Mouse (Mus musculus): ENCODE measurements around the gene Atp1b1. TPM values are rescaled to one million over a fixed set of nuclear protein-coding genes. Genes with fewer than 3 reads are reported as not detected.
A peak's percentile ranks its signal among the peaks of the same experiment; 100 is the strongest.

Gene Atp1b1
- polyA plus RNA-seq, 1 experiment from 2014 or later = 133 TPM

- Histone ChIP-seq H3K27ac (replicated peaks; ENCODE audit: low read depth, low read length) (no peak overlapping the region), H3K9ac (replicated peaks; ENCODE audit: low read length) (no peak overlapping the region), H3K36me3 (ENCODE audit: control insufficient read depth, insufficient read depth, low read length) (no peaks in the 10 kb centered on the region), H3K9me3 (ENCODE audit: control insufficient read depth, low read length) (no peaks in the 10 kb centered on the region), H3K4me2 (ENCODE audit: low read length) (no peak overlapping the region), H3K4me3 (replicated peaks; ENCODE audit: low read depth, low read length) (no peak overlapping the region), H3K27me3 (ENCODE audit: control insufficient read depth, insufficient read depth, low read length) (no peaks in the 10 kb centered on the region), H3K4me1 (ENCODE audit: control insufficient read depth, insufficient read depth, low read length) (no peaks in the 10 kb centered on the region)
- ATAC-seq (ENCODE audit: low FRiP score, low TSS enrichment) (no peak), DNase-seq (no peak)
- WGBS = 89% methylated on average over 8 of the region's 8 CpGs
Observed at GRCm38 (mm10) chr1:164419401-164419800, 38.8 kb downstream of the Atp1b1 start.

GRCm38 (mm10) chr1:164418320-164418719 is 39.8 kb downstream of the Atp1b1 start:
- no peaks in the 10 kb centered on the region for H3K27me3 ChIP-seq (ENCODE audit: control insufficient read depth, insufficient read depth, low read length)
- H3K4me2 ChIP-seq (ENCODE audit: low read length) = no peak overlapping the region
- no peak overlapping the region for H3K27ac ChIP-seq (replicated peaks; ENCODE audit: low read depth, low read length)
- H3K4me1 ChIP-seq (ENCODE audit: control insufficient read depth, insufficient read depth, low read length) = no peaks in the 10 kb centered on the region
- H3K36me3 ChIP-seq (ENCODE audit: control insufficient read depth, insufficient read depth, low read length) = no peaks in the 10 kb centered on the region
- 85% methylated on average over 10 of the region's 10 CpGs for WGBS
- ATAC-seq (ENCODE audit: low FRiP score, low TSS enrichment) (no peak), DNase-seq (no peak)
- no peak overlapping the region for H3K9ac ChIP-seq (replicated peaks; ENCODE audit: low read length)
- H3K4me3 ChIP-seq (replicated peaks; ENCODE audit: low read depth, low read length) = no peak overlapping the region
- H3K9me3 ChIP-seq (ENCODE audit: control insufficient read depth, low read length) = no peaks in the 10 kb centered on the region

GRCm38 (mm10) chr1:164417604-164418003 is 40.6 kb downstream of the Atp1b1 start:
- H3K4me3 ChIP-seq (replicated peaks; ENCODE audit: low read depth, low read length) = no peak overlapping the region
- H3K4me2 ChIP-seq (ENCODE audit: low read length) = no peak overlapping the region
- no peaks in the 10 kb centered on the region for H3K9me3 ChIP-seq (ENCODE audit: control insufficient read depth, low read length)
- no peaks in the 10 kb centered on the region for H3K27me3 ChIP-seq (ENCODE audit: control insufficient read depth, insufficient read depth, low read length)
- H3K27ac ChIP-seq (replicated peaks; ENCODE audit: low read depth, low read length) = no peak overlapping the region
- no peak for DNase-seq
- no peak overlapping the region for H3K9ac ChIP-seq (replicated peaks; ENCODE audit: low read length)
- no peaks in the 10 kb centered on the region for H3K4me1 ChIP-seq (ENCODE audit: control insufficient read depth, insufficient read depth, low read length)
- WGBS = 87% methylated on average over 3 of the region's 3 CpGs
- H3K36me3 ChIP-seq (ENCODE audit: control insufficient read depth, insufficient read depth, low read length) = no peaks in the 10 kb centered on the region
- ATAC-seq (ENCODE audit: low FRiP score, low TSS enrichment) = no peak

DNA sequence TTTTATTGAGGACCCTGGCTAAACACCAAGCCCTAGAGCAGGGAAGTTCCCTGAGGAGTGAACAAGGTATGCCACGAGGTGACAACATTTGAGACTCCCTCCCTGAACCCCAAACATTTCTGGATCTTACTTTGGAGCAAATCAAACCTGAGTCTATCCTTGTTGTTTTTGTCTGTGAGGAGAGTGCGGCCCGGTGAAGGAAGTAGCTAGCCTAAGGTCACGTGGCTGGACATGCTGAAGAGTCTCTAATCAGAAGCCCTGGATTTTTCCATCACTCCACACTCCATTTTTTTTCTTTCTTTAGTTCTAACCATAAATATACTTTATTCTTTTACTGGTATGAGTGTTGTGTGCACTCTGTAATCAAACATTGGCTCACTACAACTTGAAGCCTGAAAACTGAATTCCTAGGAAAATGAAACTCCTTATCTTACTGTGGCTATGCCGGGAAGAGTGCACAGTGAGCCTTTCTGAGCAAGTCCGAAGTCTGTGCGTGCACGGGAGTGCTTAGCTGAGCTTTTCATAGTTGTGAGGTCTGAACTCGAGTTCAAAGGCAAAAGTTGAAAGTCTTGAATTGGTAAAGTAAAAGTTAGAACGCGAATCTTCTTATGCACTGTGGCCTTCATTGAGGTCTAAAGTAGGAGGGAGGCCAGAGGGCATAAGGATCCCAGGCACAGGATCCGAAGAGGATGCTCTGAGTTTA is 41.3 kb downstream of the Atp1b1 start:
- no peak overlapping the region for H3K27ac ChIP-seq (replicated peaks; ENCODE audit: low read depth, low read length)
- WGBS = 91% methylated on average over 12 of the region's 12 CpGs
- ATAC-seq (ENCODE audit: low FRiP score, low TSS enrichment) (no peak), DNase-seq (no peak)
- no peaks in the 10 kb centered on the region for H3K4me1 ChIP-seq (ENCODE audit: control insufficient read depth, insufficient read depth, low read length)
- H3K9me3 ChIP-seq (ENCODE audit: control insufficient read depth, low read length) = no peaks in the 10 kb centered on the region
- no peak overlapping the region for H3K4me2 ChIP-seq (ENCODE audit: low read length)
- no peak overlapping the region for H3K9ac ChIP-seq (replicated peaks; ENCODE audit: low read length)
- H3K4me3 ChIP-seq (replicated peaks; ENCODE audit: low read depth, low read length) = no peak overlapping the region
- no peaks in the 10 kb centered on the region for H3K27me3 ChIP-seq (ENCODE audit: control insufficient read depth, insufficient read depth, low read length)
- no peaks in the 10 kb centered on the region for H3K36me3 ChIP-seq (ENCODE audit: control insufficient read depth, insufficient read depth, low read length)

- WGBS = 91% methylated on average over 2 of the region's 2 CpGs
- Histone ChIP-seq H3K27me3 (ENCODE audit: control insufficient read depth, insufficient read depth, low read length) (no peaks in the 10 kb centered on the region), H3K4me3 (replicated peaks; ENCODE audit: low read depth, low read length) (no peak overlapping the region), H3K4me1 (ENCODE audit: control insufficient read depth, insufficient read depth, low read length) (no peaks in the 10 kb centered on the region), H3K9ac (replicated peaks; ENCODE audit: low read length) (no peak overlapping the region), H3K36me3 (ENCODE audit: control insufficient read depth, insufficient read depth, low read length) (no peaks in the 10 kb centered on the region), H3K4me2 (ENCODE audit: low read length) (no peak overlapping the region), H3K9me3 (ENCODE audit: control insufficient read depth, low read length) (no peaks in the 10 kb centered on the region), H3K27ac (replicated peaks; ENCODE audit: low read depth, low read length) (no peak overlapping the region)
- DNase-seq (no peak), ATAC-seq (ENCODE audit: low FRiP score, low TSS enrichment) (no peak)
Observed at GRCm38 (mm10) chr1:164415347-164415751, 42.8 kb downstream of the Atp1b1 start.

GRCm38 (mm10) chr1:164413608-164414007 is 44.5 kb downstream of the Atp1b1 start:
- Histone ChIP-seq H3K9ac (replicated peaks; ENCODE audit: low read length) (no peak overlapping the region), H3K9me3 (ENCODE audit: control insufficient read depth, low read length) (no peaks in the 10 kb centered on the region), H3K36me3 (ENCODE audit: control insufficient read depth, insufficient read depth, low read length) (no peaks in the 10 kb centered on the region), H3K27me3 (ENCODE audit: control insufficient read depth, insufficient read depth, low read length) (no peaks in the 10 kb centered on the region), H3K27ac (replicated peaks; ENCODE audit: low read depth, low read length) (no peak overlapping the region), H3K4me1 (ENCODE audit: control insufficient read depth, insufficient read depth, low read length) (0 out of 2 replicates have a peak, but pooled peaks cover 1% of the 10 kb centered on the region), H3K4me2 (ENCODE audit: low read length) (no peak overlapping the region), H3K4me3 (replicated peaks; ENCODE audit: low read depth, low read length) (no peak overlapping the region)
- ATAC-seq (ENCODE audit: low FRiP score, low TSS enrichment) = no peak
- no peak for DNase-seq
- WGBS = 96% methylated on average over 11 of the region's 11 CpGs

- H3K4me1 ChIP-seq (ENCODE audit: control insufficient read depth, insufficient read depth, low read length) = 0 out of 2 replicates have a peak, but pooled peaks cover 6% of the 10 kb centered on the region
- ATAC-seq (ENCODE audit: low FRiP score, low TSS enrichment) = no peak
- no peaks in the 10 kb centered on the region for H3K36me3 ChIP-seq (ENCODE audit: control insufficient read depth, insufficient read depth, low read length)
- H3K4me3 ChIP-seq (replicated peaks; ENCODE audit: low read depth, low read length) = no peak overlapping the region
- no peak for DNase-seq
- no peak overlapping the region for H3K9ac ChIP-seq (replicated peaks; ENCODE audit: low read length)
- 98% methylated on average over 9 of the region's 9 CpGs for WGBS
- H3K27me3 ChIP-seq (ENCODE audit: control insufficient read depth, insufficient read depth, low read length) = no peaks in the 10 kb centered on the region
- no peaks in the 10 kb centered on the region for H3K9me3 ChIP-seq (ENCODE audit: control insufficient read depth, low read length)
- H3K27ac ChIP-seq (replicated peaks; ENCODE audit: low read depth, low read length) = no peak overlapping the region
- no peak overlapping the region for H3K4me2 ChIP-seq (ENCODE audit: low read length)
Observed at GRCm38 (mm10) chr1:164412906-164413305, 45.2 kb downstream of the Atp1b1 start.

DNA sequence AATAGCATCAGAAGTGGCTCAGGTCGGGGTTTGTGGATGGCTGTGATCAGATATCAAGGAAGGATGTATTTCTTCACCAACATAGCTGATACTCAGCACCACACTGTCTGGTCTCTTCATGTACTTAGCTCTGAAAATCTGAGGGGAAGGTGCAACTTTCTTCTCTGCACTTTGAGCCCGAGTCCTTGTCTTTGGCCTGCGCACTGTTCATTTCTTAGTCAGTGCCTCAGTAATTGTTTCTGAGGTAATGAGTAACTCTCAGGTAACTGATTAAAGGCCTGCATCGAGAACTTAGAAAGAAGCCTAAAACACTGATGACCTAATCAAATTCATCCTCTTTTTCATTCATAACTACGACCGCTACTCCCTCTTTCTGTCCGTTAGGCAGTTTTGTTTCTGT is 46.8 kb downstream of the Atp1b1 start:
- ATAC-seq (ENCODE audit: low FRiP score, low TSS enrichment) (no peak), DNase-seq (no peak)
- no peak overlapping the region for H3K4me3 ChIP-seq (replicated peaks; ENCODE audit: low read depth, low read length)
- H3K9me3 ChIP-seq (ENCODE audit: control insufficient read depth, low read length) = no peaks in the 10 kb centered on the region
- no peak overlapping the region for H3K27ac ChIP-seq (replicated peaks; ENCODE audit: low read depth, low read length)
- no peaks in the 10 kb centered on the region for H3K27me3 ChIP-seq (ENCODE audit: control insufficient read depth, insufficient read depth, low read length)
- 95% methylated on average over 7 of the region's 7 CpGs for WGBS
- H3K4me1 ChIP-seq (ENCODE audit: control insufficient read depth, insufficient read depth, low read length) = 0 out of 2 replicates have a peak, but pooled peaks cover 6% of the 10 kb centered on the region
- H3K36me3 ChIP-seq (ENCODE audit: control insufficient read depth, insufficient read depth, low read length) = no peaks in the 10 kb centered on the region
- no peak overlapping the region for H3K4me2 ChIP-seq (ENCODE audit: low read length)
- no peak overlapping the region for H3K9ac ChIP-seq (replicated peaks; ENCODE audit: low read length)

DNA sequence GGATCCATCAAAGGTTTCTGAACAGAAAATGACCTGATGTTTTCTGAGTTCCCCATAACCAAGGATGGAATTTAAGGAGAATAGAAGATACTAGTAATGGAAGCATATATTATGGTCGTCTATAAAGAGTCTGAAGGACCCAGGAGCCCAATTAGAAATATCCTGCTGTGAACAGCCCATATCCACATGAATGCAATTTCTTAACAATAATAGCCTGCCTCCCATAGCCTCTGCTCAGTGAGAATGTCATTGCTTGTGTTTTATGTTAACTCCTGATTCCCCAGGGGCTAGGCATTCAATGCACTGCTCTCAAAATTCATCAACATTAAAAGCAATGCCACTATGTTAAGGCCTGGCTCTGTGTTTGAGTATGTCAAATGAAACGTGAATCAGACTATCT is 49.5 kb downstream of the Atp1b1 start:
- Histone ChIP-seq H3K36me3 (ENCODE audit: control insufficient read depth, insufficient read depth, low read length) (0 out of 2 replicates have a peak, but pooled peaks cover 2% of the 10 kb centered on the region), H3K9me3 (ENCODE audit: control insufficient read depth, low read length) (no peaks in the 10 kb centered on the region), H3K4me2 (ENCODE audit: low read length) (no peak overlapping the region), H3K27me3 (ENCODE audit: control insufficient read depth, insufficient read depth, low read length) (no peaks in the 10 kb centered on the region), H3K4me3 (replicated peaks; ENCODE audit: low read depth, low read length) (no peak overlapping the region), H3K9ac (replicated peaks; ENCODE audit: low read length) (no peak overlapping the region), H3K4me1 (ENCODE audit: control insufficient read depth, insufficient read depth, low read length) (0 out of 2 replicates have a peak, but pooled peaks cover 6% of the 10 kb centered on the region), H3K27ac (replicated peaks; ENCODE audit: low read depth, low read length) (no peak overlapping the region)
- WGBS = 37% methylated on average over 2 of the region's 2 CpGs
- no peak for ATAC-seq (ENCODE audit: low FRiP score, low TSS enrichment)
- DNase-seq = peak; percentile 49
